Mouse (Mus musculus): ENCODE results near the gene Lrrn1. TPM values are rescaled to one million over a fixed set of nuclear protein-coding genes. Genes with fewer than 3 reads are reported as not detected.

The Lrrn1 gene
- polyA plus RNA-seq (2012; rRNA removed): 54.0 and 103 TPM in 2 replicates

GRCm38 (mm10) chr6:107528877-107529864 is at the start of gene Lrrn1:
Gene Lrrn1, plus strand, starts transcription at chr6:107529768.

Data from ovary, adult 2 months (tissue).